Comparison of ENCODE assay signal across 18 mouse cellular contexts in genomic region chr12:86838181-86838580, GRCm38 (mm10). TPM values are rescaled to one million over a fixed set of nuclear protein-coding genes. Genes with fewer than 3 reads are reported as not detected.
DNase-seq lines count a peak whose midpoint lies in the region; ATAC-seq and TF ChIP-seq lines count a peak whose summit lies in the region.
"Had no signal": no experiment of that assay in that cellular context is flagged by ENCODE, and none has a peak within 500 bp of the region (broad histone marks: within the 10 kb centered on the region; RNA-seq: fewer than 3 reads in every experiment).

No protein-coding gene starts in this region.

- H3K9me3 ChIP-seq in lung, postnatal 0 days (ENCODE audit: low read length), result no peaks in the 10 kb centered on the region
- H3K9me3 ChIP-seq in heart, postnatal 0 days (replicated peaks; ENCODE audit: control insufficient read depth, low read length), result no peaks in the 10 kb centered on the region
- no peaks in the 10 kb centered on the region for H3K9me3 ChIP-seq in stomach, embryonic 16.5 days (replicated peaks; ENCODE audit: control insufficient read depth, low read length)
- no peaks in the 10 kb centered on the region for H3K9me3 ChIP-seq in midbrain, embryonic 11.5 days (ENCODE audit: control insufficient read depth, low read length)
- H3K9me3 ChIP-seq: G1E; liver, embryonic 13.5 days; neural tube, embryonic 12.5 days had no signal

- 57% methylated on average over 2 of the region's 2 CpGs for WGBS in heart, adult 2 months
- 28% methylated on average over 2 of the region's 2 CpGs for WGBS in lung, postnatal 0 days
- WGBS in heart, postnatal 0 days, result 60% methylated on average over 2 of the region's 2 CpGs
- WGBS in stomach, embryonic 16.5 days, result 51% methylated on average over 2 of the region's 2 CpGs
- whole genome bisulfite sequencing in midbrain, embryonic 11.5 days, result 80% methylated on average over 2 of the region's 2 CpGs

- no peak for ATAC-seq in lung, postnatal 0 days
- no peak for ATAC-seq in heart, postnatal 0 days (ENCODE audit: insufficient read depth, low read depth)
- ATAC-seq in stomach, embryonic 16.5 days (ENCODE audit: insufficient read depth, low FRiP score), result no peak
- no peak for ATAC-seq in midbrain, embryonic 11.5 days (ENCODE audit: low FRiP score)
- ATAC-seq: forebrain, embryonic 16.5 days had no signal

- intact Hi-C loops in heart, adult 2 months (cut with DNase I), result loop anchor here (2.0 kb wide), 2 partner anchors 25 to 41 kb away; no protein-coding TSS in a partner anchor
- intact Hi-C loops in heart, postnatal 25 days (cut with DNase I), result loop anchor here (2.0 kb wide), 1 partner anchor 41 kb away; no protein-coding TSS in a partner anchor

- no peak overlapping the region for H3K4me2 ChIP-seq in lung, postnatal 0 days (replicated peaks; ENCODE audit: low read depth, low read length)
- no peak overlapping the region for H3K4me2 ChIP-seq in heart, postnatal 0 days (ENCODE audit: low read depth, low read length)
- no peak overlapping the region for H3K4me2 ChIP-seq in stomach, embryonic 16.5 days (ENCODE audit: low read depth, low read length)
- no peak overlapping the region for H3K4me2 ChIP-seq in midbrain, embryonic 11.5 days
- H3K4me2 ChIP-seq: liver, embryonic 13.5 days; neural tube, embryonic 12.5 days had no signal

- no peak for TF ChIP-seq CTCF in heart, adult 2 months (IDR thresholded peaks at IDR 0.05)
- TF ChIP-seq CTCF in lung, postnatal 0 days (IDR thresholded peaks at IDR 0.05), result no peak
- no peak for TF ChIP-seq CTCF in heart, postnatal 0 days (IDR thresholded peaks at IDR 0.05; ENCODE audit: low read depth)

- H3K36me3 ChIP-seq in heart, adult 2 months (ENCODE audit: control insufficient read depth, insufficient read depth, low read length), result peaks cover 5% of the 10 kb centered on the region; the same call in 1 of the 2 replicates
- no peaks in the 10 kb centered on the region for H3K36me3 ChIP-seq in lung, postnatal 0 days (ENCODE audit: insufficient read depth, low read length)
- H3K36me3 ChIP-seq in heart, postnatal 0 days (replicated peaks; ENCODE audit: control insufficient read depth, insufficient read depth, low read length), result no peaks in the 10 kb centered on the region
- H3K36me3 ChIP-seq in stomach, embryonic 16.5 days (ENCODE audit: control insufficient read depth, insufficient read depth, low read length), result no peaks in the 10 kb centered on the region
- no peaks in the 10 kb centered on the region for H3K36me3 ChIP-seq in midbrain, embryonic 11.5 days (ENCODE audit: control insufficient read depth, insufficient read depth, low read length)
- H3K36me3 ChIP-seq: G1E; liver, embryonic 13.5 days; neural tube, embryonic 12.5 days had no signal

- no peak overlapping the region for H3K4me3 ChIP-seq in heart, adult 2 months
- H3K4me3 ChIP-seq in lung, postnatal 0 days (ENCODE audit: low read depth, low read length), result no peak overlapping the region
- no peak overlapping the region for H3K4me3 ChIP-seq in heart, postnatal 0 days (ENCODE audit: low read depth, low read length)
- no peak overlapping the region for H3K4me3 ChIP-seq in stomach, embryonic 16.5 days (replicated peaks; ENCODE audit: low read length)
- H3K4me3 ChIP-seq in midbrain, embryonic 11.5 days (ENCODE audit: low read depth, low read length), result no peak overlapping the region
- H3K4me3 ChIP-seq: liver, embryonic 13.5 days; neural tube, embryonic 12.5 days had no signal

- H3K27me3 ChIP-seq in heart, adult 2 months (ENCODE audit: control insufficient read depth, insufficient read depth, low read length), result no peaks in the 10 kb centered on the region
- no peaks in the 10 kb centered on the region for H3K27me3 ChIP-seq in lung, postnatal 0 days (replicated peaks; ENCODE audit: insufficient read depth, low read length)
- H3K27me3 ChIP-seq in heart, postnatal 0 days (ENCODE audit: control insufficient read depth, insufficient read depth, low read length), result no peaks in the 10 kb centered on the region
- no peaks in the 10 kb centered on the region for H3K27me3 ChIP-seq in stomach, embryonic 16.5 days (ENCODE audit: control insufficient read depth, insufficient read depth, low read length)
- H3K27me3 ChIP-seq in midbrain, embryonic 11.5 days (ENCODE audit: control insufficient read depth, insufficient read depth, low read length), result no peaks in the 10 kb centered on the region
- H3K27me3 ChIP-seq: liver, embryonic 13.5 days; neural tube, embryonic 12.5 days had no signal

- peak in 1 of 2 experiments; percentile 42 for DNase-seq in heart, adult 2 months
- no peak for DNase-seq in heart, postnatal 25 days (ENCODE audit: low spot score)
- no peak for DNase-seq in lung, postnatal 0 days (ENCODE audit: low spot score)
- DNase-seq in lung, postnatal 14 days, result no peak
- peak; percentile 6 for DNase-seq in heart, postnatal 0 days (ENCODE audit: low spot score)
- DNase-seq in midbrain, embryonic 11.5 days (ENCODE audit: low spot score, missing footprints), result no peak
- DNase-seq in layer of hippocampus, adult 8-10 months (ENCODE audit: low spot score in 2 of 2), result no peak
- DNase-seq: adrenal gland, postnatal 10 days; cerebellum, adult 2 months; embryo, embryonic 11 days; layer of hippocampus, adult 9-11 months; liver, embryonic 13.5 days; thymus, postnatal 36 days had no signal

- peaks cover 14% of the 10 kb centered on the region for H3K4me1 ChIP-seq in heart, adult 2 months (ENCODE audit: control insufficient read depth, insufficient read depth, low read length)
- H3K4me1 ChIP-seq in lung, postnatal 0 days (ENCODE audit: insufficient read depth, low read depth, low read length), result peaks cover 14% of the 10 kb centered on the region
- H3K4me1 ChIP-seq in heart, postnatal 0 days (ENCODE audit: control insufficient read depth, insufficient read depth), result peaks cover 28% of the 10 kb centered on the region
- H3K4me1 ChIP-seq in stomach, embryonic 16.5 days (ENCODE audit: control insufficient read depth, insufficient read depth, low read length), result peaks cover 39% of the 10 kb centered on the region
- peaks cover 6% of the 10 kb centered on the region; the same call in 1 of the 2 replicates for H3K4me1 ChIP-seq in midbrain, embryonic 11.5 days (ENCODE audit: control insufficient read depth, insufficient read depth, low read length)

- no peak for TF ChIP-seq POLR2A in heart, adult 2 months (IDR thresholded peaks at IDR 0.05; ENCODE audit: insufficient read depth, low read depth, low read length)

- no peak overlapping the region for H3K9ac ChIP-seq in heart, adult 2 months (ENCODE audit: low read depth, low read length)
- H3K9ac ChIP-seq in lung, postnatal 0 days (replicated peaks; ENCODE audit: low read depth), result no peak overlapping the region
- no peak overlapping the region for H3K9ac ChIP-seq in heart, postnatal 0 days (replicated peaks; ENCODE audit: low read depth, low read length)
- H3K9ac ChIP-seq in stomach, embryonic 16.5 days (ENCODE audit: low read length), result no peak overlapping the region
- no peak overlapping the region for H3K9ac ChIP-seq in midbrain, embryonic 11.5 days (ENCODE audit: low read length)
- H3K9ac ChIP-seq: liver, embryonic 13.5 days; neural tube, embryonic 12.5 days had no signal

- H3K27ac ChIP-seq in heart, adult 2 months, result peak overlapping the region; percentile 29
- H3K27ac ChIP-seq in lung, postnatal 0 days (ENCODE audit: low read length), result 0 out of 2 replicates have a peak overlapping the region, but pooled peaks have one; percentile 52
- peak overlapping the region; percentile 20; the same call in 1 of the 2 replicates for H3K27ac ChIP-seq in heart, postnatal 0 days (ENCODE audit: low read depth)
- peak overlapping the region; percentile 57 for H3K27ac ChIP-seq in stomach, embryonic 16.5 days (ENCODE audit: low read length)
- H3K27ac ChIP-seq in midbrain, embryonic 11.5 days (ENCODE audit: low read depth, low read length), result no peak overlapping the region
- H3K27ac ChIP-seq: kidney, postnatal 0 days; liver, embryonic 13.5 days; neural tube, embryonic 12.5 days had no signal

- no peak for TF ChIP-seq EP300 in heart, adult 2 months (IDR thresholded peaks at IDR 0.05; ENCODE audit: insufficient read depth, low read depth, low read length)
- no peak for TF ChIP-seq EP300 in lung, postnatal 0 days (IDR thresholded peaks at IDR 0.05)
- no peak for TF ChIP-seq EP300 in heart, postnatal 0 days (IDR thresholded peaks at IDR 0.05; ENCODE audit: low read depth)

- no peaks in the 10 kb centered on the region for H3K79me2 ChIP-seq in heart, adult 2 months (replicated peaks; ENCODE audit: control insufficient read depth, insufficient read depth, low read length)

RNA-seq across cellular contexts. Expression of gene Irf2bpl, which starts 46.4 kb away (rescaled TPM):
- 10 to 100 TPM; 32.6 to 36.9 TPM for total RNA-seq in heart, adult 2 months (2021)
- polyA plus RNA-seq in heart, adult 2 months (2012; rRNA removed), result 15.6 and 20.1 TPM in 2 replicates
- 10 to 100 TPM; 33.3 to 36.9 TPM for total RNA-seq in heart, postnatal 25 days (2021)
- 39.5 and 49.1 TPM in 2 replicates for polyA plus RNA-seq in lung, postnatal 0 days (2015; fragmentation: Nextera tagmentation; extraction: Ambion mirVana)
- 74.0 and 88.5 TPM in 2 replicates for total RNA-seq in heart, postnatal 0 days (2014; rRNA removed; ENCODE audit: low replicate concordance)
- polyA plus RNA-seq in heart, postnatal 0 days (2015; fragmentation: Nextera tagmentation; extraction: Ambion mirVana), result 26.4 and 30.0 TPM in 2 replicates
- 10.1 and 11.7 TPM in 2 replicates for polyA plus RNA-seq in stomach, embryonic 16.5 days (2015; fragmentation: Nextera tagmentation; extraction: Ambion mirVana)
- polyA plus RNA-seq in midbrain, embryonic 11.5 days (2014; fragmentation: Nextera tagmentation; extraction: Ambion mirVana), result 24.4 and 26.4 TPM in 2 replicates
- total RNA-seq in layer of hippocampus, adult 8-10 months (2022), result 10 to 100 TPM; 61.7 to 72.0 (median 66.8) TPM
